Mouse (Mus musculus) CD4-positive helper T cell, adult 2 months (primary cell): ENCODE measurements around the gene Nop2.
A peak's percentile ranks its signal among the peaks of the same experiment; 100 is the strongest.

Experiments
- DNase-seq: peaks from one replicate; pipeline ENCODE4 v3.0.0-alpha.2; 2012; ENCODE audit warnings: low read depth, missing footprints, low spot score

Gene Nop2

DNA sequence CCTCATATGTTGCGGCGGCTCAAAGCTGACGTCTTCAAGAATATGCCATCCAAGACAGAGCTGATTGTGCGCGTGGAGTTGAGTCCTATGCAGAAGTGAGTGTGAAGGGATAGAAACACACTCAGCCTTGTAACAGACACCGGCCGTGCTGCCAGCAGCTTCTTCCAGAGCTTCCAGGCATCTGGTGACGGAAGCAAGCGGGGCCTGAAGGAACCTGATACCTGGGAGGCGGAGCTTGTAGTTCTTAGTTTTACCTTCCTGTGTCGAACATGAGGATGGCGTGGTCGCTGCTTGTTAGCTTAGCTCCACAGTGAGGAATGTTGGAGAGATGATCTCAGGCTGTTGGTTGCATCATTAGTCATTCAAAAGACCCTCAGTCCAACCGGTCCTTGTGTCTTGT, 22.3 kb upstream of the Nop2 start:
- no peak for DNase-seq

DNA sequence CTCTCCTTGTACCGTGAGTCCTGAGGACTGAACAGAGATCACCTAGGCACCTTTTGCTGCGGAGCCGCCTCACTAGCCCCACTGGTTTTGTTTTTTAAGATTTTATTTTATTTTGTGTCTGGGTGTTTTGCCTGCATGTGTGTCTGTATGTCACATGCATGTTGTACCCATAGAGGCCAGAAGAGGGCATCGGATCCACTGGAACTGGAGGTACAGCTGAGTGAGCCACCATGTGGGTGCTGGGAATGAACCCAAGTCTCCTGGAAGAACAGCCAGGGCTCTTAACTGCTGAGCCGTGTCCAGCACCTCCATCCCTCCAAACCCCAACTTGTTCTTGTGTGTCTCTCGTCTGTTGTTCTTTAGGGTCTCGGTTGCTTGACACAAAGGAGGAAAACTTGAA, 20.8 kb upstream of the Nop2 start:
- peak; percentile 45 for DNase-seq

DNA sequence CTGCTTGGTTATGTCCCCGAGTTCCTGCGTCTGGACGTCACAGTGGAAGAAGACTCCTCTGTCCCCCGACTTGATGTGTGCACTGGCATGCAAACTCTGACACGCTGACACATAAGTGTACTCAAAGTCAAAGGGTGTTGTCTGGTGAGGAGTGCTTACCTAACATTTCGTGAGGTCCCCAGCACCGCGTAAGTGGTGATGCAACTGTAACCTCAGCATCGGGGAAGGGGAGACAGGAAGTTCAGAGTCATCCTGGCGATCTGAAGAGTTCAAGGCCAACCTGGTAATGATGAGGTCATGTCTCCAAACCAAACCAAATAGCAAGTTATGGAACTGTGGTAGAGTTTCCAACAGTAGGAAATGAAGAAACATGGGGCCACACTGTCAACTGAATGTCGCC, 19.2 kb upstream of the Nop2 start:
- DNase-seq = no peak

DNA sequence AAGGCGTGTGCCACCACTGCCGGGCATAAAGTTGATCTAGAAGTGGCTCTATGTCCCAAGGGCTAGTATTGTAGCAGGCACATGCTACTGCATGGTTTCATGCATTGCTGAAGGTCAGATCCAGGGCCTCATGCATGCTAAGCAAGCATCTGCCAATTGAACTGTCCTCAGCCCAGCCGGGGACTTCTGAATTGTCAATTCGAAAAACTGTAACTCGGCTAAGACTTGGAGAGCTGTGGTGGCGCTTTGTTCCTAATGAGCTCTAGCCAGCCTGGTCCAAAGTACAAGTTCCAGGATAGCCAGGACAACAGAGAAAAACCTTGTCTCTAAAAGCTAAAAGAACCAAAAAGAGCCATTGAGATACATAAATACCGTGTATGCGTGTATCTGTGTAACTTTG, 12.3 kb upstream of the Nop2 start:
- DNase-seq = no peak

DNA sequence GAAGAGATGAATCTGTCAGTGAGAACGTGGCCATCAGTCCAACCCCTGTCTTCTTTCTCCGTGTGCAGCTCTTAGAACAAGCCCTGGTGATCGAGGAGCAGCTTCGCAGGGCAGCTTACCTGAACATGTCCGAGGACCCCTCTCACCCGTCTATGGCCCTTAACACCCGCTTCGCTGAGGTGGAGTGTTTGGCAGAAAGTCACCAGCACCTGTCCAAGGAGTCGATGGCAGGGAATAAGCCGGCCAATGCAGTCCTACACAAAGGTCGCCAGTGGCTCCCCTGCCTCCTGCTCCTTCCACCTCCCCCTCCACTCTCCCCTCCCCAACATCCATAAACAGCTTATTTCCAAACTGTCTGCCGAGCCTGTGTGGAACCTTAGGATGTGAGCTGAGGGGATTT, 3.0 kb upstream of the Nop2 start:
- no peak for DNase-seq

DNA sequence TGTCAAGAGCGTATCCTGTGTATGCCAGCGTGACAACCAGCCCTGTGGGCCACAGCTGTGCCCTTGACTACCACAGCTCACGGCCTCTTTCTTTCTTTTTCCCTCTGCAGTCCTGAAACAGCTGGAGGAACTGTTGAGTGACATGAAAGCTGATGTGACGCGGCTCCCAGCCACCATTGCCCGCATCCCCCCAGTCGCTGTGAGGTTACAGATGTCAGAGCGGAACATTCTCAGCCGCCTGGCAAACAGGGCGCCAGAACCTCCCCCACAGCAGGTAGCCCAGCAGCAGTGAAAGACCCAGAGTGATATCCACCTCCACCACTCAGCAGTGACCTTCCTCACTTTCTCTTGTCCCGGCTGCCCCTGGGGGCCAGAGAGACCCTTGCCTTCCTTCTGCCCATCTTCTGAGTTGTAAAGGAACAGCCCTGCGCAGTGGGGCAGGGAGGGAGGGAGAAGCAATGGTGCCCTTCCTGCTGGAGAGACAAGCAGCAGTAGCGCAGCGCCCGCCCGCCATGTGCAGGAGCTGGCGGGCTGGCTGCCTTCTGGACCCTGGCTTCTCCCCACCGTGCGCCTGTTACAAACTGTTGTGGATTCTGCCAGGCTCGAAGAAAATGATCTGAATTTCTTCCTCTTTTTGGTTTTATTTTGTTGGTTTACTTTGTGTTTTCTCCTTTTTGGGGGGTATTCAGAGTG, 1.9 kb upstream of the Nop2 start:
- peak; percentile 31 for DNase-seq

DNA sequence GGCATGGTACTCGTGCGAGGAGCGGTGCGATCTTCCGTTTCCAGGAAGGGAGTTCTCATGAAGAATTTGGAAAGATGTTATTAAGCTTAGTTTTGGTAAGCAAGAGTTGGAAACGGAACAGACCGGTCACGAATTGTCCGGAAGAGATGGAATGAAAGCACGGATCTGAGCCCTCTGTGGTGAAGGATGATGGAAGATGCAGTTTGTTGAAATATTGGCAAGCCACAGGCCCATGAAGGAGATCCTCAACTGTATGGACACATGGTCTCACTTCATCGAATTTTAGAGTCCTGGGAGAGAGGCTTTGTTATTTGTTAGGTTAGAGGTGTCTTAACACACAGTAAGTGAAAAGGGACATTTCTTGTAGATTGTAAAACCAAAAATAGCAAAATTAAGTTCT, 761 bp downstream of the Nop2 start:
- DNase-seq = no peak

DNA sequence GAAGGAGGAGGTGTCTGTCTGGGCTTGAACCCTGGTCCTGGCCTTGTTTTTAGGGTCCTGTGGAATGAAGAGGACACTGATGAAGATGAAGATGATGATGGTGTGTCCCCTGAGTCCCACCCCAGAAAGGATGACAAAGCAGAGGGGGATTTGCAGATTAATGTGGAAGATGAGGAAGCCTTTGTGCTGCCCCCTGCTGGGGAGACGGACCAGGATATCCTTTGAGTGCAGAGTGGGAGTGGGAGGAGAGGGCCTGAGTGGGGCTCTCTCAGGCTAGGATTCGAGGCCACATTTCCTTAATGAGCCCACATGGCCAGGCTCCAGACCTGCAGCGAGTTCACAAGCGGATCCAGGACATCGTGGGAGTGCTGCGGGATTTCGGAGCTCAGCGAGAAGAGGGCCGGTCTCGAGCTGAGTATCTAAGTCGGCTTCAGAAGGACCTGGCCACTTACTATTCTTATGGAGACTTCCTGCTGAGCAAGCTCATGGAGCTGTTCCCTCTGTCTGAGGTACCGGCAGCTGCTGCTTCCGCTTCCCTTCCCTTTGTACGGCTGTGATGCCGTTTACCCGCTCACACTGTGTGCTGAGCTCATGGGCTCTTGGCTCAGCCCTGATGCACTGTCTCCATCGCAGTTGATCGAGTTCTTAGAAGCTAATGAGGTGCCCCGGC, 5.4 kb downstream of the Nop2 start:
- peak; percentile 52 for DNase-seq

DNA sequence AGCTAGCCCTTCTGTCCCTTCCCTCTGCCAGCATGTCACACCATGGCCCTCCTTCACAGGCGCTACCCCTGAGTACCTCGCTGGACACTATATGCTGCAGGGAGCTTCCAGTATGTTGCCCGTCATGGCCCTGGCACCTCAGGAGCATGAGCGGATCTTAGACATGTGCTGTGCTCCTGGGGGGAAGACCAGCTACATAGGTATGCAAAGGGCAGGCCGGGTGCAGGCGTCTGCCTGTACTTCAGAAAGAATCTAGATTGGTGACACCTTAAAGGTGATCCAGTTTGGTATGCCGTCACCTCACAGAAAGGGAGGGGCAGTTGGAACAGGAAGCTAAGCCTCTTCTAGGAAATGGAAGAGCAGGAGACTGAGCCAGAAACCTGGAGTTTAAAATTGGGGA, 8.0 kb downstream of the Nop2 start:
- no peak for DNase-seq

DNA sequence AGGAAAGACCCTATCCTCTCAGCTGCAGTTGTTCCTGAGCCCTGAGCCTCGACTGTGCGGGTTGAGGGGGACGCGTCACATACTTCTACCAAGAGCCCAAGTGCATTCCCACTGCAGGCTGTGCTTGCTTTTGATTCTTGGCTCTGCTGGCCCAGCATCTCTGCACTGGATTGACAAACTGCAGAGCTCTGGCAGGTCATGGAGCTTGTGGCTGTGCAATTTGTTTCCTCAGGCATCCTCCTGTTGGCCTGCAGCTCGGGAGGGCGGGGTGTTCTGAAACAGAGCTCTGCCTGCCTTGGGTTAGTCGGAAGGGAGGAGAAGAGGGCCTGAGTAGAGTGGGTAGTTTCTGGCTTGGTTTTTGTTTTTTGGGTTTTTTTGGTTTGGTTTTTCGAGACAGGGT, 10.7 kb downstream of the Nop2 start:
- DNase-seq = no peak

DNA sequence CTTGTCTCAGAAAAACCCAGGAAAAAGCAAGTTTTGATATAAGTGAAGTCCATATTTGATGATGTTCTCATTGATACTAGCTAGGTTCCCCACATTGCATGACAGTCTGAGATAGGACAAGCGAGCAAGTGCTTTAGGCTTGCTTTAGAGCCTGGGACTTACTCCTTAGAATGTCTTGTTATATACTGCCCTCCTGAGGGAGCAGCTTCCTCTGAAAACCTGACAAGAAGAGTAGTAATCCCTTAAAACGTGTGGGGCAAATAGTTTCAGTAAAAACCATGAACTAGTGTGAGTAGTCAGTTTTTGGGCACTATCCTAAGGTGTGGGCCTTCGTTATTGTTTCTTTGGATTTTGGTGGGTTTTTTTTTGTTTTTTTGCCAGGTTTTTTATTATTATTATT, 11.4 kb downstream of the Nop2 start:
- DNase-seq = no peak

DNA sequence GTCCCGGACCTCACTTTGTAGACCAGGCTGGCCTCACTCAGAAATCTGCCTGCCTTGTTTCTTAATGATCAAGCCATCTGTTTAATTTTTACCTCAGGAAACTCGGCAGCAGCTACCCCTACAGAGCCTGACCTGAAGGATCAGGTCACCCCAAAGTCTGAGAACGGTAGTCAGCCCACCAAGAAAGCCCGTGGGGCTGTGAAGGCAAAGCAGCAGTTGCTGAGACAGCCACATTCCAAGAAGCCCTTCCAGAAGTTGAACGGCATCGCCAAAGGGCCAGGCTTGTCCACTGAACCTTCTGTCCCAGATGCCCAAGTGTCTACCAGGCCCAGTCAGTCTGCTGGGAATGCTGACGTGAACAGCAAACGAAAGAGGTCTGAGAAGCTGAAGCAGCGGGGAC, 12.2 kb downstream of the Nop2 start:
- no peak for DNase-seq

DNA sequence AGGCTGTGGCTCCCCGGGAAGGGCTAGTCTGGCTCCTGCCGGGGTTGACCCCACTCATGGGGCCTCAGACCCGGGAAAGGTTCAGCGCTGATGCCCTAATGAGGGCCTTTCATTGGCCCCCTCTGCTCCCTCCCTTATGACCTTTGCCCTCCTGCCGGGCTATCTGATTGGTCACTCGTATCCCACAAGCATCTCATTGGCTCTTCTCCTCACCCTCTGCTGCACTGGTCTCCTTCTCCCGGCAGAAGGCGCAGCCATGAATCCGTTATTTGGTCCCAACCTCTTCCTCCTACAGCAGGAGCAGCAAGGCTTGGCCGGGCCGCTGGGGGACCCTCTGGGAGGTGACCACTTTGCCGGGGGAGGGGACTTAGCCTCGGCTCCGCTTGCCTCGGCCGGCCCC, 13.3 kb downstream of the Nop2 start, which contains the start of gene Iffo1:
Iffo1 (plus strand) TSS at position 241 of the 400 bp plus-strand sequence.
- DNase-seq = peak; percentile 90

DNA sequence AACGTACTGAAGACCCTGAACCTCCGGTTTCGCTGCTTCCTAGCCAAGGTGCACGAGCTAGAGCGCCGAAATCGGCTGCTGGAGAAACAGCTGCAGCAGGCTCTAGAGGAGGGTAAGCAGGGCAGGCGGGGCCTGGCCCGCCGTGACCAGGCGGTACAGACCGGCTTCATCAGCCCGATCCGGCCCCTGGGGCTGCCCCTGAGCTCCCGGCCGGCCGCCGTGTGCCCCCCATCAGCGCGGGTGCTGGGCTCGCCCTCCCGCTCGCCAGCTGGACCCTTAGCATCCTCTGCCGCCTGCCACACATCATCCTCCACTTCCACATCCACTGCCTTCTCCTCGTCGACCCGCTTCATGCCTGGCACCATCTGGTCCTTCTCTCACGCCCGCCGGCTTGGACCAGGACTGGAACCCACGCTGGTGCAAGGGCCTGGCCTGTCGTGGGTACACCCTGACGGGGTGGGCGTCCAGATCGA, 13.8 kb downstream of the Nop2 start:
- no peak for DNase-seq

DNA sequence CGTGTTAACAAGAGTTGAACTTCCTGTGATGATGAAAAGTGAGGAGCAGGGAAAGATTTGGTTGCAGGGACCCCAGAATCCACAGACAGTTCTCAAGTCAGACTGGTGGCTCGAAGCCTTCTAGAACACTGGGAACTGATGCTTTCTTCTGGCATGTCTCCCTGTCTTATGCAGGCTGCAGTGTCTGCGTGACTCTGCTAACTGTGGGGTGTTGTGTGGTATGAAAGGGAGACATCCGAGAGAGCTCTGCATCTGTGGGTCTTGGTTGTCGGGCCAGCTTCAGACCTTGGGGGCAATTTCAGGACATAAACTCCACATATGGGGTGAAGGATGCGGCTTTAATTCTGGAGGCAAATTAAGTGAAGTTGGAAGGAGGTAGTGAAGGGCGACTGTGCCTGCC, 14.4 kb downstream of the Nop2 start:
- no peak for DNase-seq

DNA sequence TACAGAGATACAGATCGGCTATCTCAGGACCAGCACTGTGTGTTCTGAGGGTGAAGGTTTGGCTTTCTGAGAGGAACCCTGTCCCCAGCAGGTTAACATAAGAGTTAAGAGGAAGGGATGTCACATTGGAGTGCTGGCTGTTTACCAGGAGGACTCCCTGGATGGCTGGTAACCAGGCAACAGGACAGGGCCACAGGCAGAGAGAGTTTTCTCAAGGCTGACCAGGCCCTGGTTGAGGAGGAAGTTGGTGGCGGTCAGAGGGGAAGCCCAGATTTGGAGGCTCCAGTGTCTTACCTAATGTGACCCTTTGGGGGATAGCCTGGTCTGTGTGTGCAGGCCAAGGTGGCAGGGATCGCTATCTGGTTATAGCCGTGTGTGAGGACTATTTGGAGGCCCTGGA, 15.1 kb downstream of the Nop2 start:
- DNase-seq = no peak

DNA sequence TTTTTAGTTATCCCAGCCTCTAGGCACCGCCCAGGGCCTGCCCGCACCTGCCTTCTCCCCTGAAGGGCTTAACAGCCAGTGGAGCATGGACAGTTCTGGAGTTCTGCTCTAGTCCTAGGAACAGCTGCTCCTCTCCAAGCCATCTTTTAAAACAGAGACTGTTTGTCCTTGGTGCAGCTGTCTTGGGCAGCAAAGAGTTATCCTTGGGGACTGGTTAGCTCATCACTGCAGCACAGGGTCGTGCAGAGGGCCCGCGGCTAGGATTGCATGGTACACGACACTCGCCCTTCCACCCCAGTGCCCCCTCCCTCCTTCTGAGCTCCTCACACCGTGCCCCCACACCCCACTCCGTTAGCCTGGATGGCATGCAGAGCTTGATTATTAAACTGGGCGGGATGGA, 15.6 kb downstream of the Nop2 start:
- no peak for DNase-seq

DNA sequence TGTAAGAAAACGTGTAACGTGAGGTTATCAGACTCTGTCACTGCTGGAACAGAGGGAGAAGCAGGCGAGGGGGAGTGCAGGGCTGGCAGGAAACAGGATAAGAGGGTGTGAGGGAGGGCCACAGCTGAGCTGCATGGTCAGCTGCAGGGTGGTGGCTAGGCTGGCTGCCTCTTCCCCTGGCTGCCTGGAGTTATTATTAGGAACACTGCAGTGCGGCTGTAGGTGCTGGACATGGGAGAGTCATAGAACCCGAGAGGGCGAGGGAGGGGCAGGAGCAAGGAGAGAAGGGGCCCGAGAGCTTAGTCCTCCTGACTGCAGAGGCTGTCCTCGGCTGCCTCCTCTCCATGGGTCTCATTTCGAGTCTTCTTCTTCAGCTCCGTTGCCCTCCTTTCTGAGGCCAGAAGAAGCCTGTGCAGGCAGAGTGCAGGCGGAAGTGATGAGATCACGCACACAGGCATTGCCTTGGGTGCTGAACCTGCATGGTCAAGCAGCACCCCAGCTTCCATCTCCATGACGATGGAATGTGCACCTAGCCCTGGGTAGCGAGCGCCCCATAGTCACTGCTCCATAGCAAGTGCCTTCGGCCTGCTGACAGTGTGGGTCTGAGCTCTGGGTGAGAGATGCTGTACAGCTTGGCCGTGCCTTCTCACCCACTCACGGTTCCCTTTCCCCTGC, 16.7 kb downstream of the Nop2 start:
- DNase-seq = no peak

DNA sequence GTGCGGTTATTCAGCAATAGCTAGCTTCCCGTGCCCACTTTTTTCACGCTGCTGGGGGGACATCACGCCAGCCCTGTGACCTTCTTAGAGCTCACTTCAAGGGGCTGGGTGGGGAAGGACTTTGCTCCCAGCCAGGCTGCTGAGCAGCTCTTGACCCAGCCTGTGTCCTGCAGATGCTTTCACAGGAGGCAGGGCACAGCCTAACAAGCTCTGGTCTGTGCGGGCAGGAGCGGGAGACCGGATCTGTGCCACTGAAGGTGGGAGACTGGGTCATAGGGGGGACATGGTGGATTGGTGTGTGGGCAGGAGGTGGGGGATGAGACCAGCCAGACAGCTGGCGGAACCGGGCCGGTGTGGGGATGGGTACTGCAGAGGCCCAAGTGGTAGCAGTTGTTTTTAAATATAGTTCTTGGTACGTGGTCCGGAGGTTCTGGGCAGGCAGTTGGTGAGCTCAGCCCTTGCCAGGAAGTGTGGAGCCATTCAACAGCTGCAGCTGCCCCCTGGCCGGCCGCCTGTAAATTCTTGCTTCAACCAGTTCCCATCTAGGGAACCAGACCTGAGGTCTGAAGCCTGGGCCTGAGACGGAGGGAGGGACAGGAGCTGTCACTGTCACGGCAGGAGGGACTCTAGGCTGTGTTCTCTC, 17.3 kb downstream of the Nop2 start:
- no peak for DNase-seq

DNA sequence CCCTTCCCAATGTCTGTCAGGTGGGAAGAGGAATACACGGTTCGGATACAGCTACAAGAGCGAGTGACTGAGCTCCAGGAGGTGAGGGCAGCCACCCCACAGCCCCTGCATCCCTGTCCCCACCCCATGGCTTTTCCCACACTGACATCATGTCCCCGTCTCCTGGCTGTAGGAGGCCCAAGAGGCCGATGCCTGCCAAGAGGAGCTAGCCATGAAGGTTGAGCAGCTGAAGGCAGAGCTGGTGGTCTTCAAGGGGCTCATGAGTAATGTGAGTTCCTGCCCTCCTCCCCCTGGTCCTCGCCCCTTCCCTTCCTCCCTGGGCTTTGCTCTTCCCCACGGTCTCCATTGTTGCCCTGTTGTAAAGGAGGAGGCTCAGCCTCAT, 17.9 kb downstream of the Nop2 start:
- no peak for DNase-seq

DNA sequence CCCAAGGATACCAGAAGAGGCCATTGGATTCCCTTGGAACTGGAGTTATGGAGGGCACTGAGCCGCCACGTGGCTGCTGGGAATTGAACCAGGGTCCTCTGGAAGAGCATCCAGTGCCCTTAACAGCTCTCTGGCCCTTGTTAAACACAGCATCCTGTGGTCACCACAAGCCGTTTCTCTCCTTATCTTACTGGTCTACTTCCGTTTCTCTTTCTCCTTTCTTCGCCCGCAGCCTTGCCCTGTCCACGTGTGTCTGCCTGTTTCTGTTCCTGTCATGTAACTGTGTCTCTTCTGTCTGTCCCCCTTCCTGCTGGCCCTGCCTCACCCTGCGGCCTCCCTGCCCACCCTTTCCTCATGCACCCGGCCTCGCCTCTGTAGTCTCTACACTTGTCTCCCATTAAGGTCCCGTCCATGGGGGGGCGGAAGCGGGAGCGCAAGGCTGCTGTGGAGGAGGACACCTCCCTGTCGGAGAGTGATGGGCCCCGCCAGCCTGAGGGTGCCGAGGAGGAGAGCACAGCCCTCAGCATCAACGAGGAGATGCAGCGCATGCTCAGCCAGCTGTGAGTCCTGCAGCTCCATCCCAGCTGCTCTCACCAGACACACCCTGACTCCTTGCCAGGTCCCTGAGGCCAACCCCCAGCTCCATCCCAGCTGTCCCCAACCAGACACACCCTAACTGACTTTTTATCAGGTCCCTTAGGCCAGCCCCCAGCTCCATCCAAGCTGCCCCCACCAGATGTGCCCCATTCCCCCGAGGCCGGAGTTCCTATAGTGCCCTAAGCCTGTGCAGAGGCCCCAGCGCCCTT, 20.7 kb downstream of the Nop2 start:
- no peak for DNase-seq

DNA sequence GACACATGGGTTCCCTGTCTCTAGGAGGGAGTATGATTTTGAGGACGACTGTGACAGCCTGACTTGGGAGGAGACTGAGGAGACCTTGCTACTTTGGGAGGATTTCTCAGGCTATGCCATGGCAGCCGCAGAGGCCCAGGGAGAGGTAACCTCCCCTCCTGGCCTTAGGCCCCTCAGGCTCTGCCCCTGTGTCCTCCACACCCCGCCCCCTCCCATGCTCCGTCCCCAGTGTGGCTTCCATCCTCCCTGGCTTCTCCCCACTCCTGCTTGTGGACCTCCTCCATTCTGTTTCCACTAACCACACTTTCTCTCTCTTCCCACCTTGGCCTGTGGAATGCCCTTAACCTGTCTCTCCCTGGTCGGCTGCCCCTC, 21.3 kb downstream of the Nop2 start:
- no peak for DNase-seq
